Mouse (Mus musculus) adrenal gland, postnatal 10 days (tissue): ENCODE results near the gene Mmp15. TPM values are rescaled to one million over a fixed set of nuclear protein-coding genes. Genes with fewer than 3 reads are reported as not detected.
A peak's percentile ranks its signal among the peaks of the same experiment; 100 is the strongest.

Experiments
- DNase-seq: peaks from one replicate; pipeline ENCODE4 v3.0.0; 2021; ENCODE audit warnings: mixed read lengths
- long read RNA-seq, 2 experiments: library from polyadenylated mRNA; stranded (forward); transcript quantifications; one replicate each; pipeline ENCODE4 v2.0.0; 2021
- total RNA-seq, 2 experiments: library from RNA; stranded (reverse); gene quantifications; 2 replicates each; pipeline ENCODE4 v1.2.3; 2021

The Mmp15 gene
- total RNA-seq = 10 to 100 TPM; 23.0 to 32.7 TPM
- long read RNA-seq, experiment 1, full-length matches to known transcripts = 1 of 29 reads
- long read RNA-seq, experiment 1, partial matches to known transcripts = 28 of 29 reads
- long read RNA-seq, experiment 1, other reads (novel, unspliced or antisense) = 0 of 29 reads
- long read RNA-seq, experiment 2, full-length matches to known transcripts = 18 of 27 reads
- long read RNA-seq, experiment 2, partial matches to known transcripts = 9 of 27 reads
- long read RNA-seq, experiment 2, other reads (novel, unspliced or antisense) = 0 of 27 reads

GRCm38 (mm10) chr8:95352151-95352870 lies at the start of gene Mmp15:
TSS of gene Mmp15 (plus strand) at chr8:95352268.
- DNase-seq = peak; percentile 87

- DNase-seq = peak; percentile 61
Observed at GRCm38 (mm10) chr8:95302410-95302809, 49.7 kb upstream of the Mmp15 start.

- DNase-seq = no peak
Observed at GRCm38 (mm10) chr8:95305526-95305925, 46.5 kb upstream of the Mmp15 start.

GRCm38 (mm10) chr8:95306431-95306830 lies 45.6 kb upstream of the Mmp15 start, which contains the start of gene Cngb1:
TSS of gene Cngb1 (minus strand) at chr8:95306585.
- no peak for DNase-seq

- no peak for DNase-seq
Observed at GRCm38 (mm10) chr8:95310342-95310970, 41.6 kb upstream of the Mmp15 start, which contains the start of gene Tepp. TSS of gene Tepp (plus strand) at chr8:95310566.

- peak; percentile 74 for DNase-seq
Observed at GRCm38 (mm10) chr8:95312836-95313235, 39.2 kb upstream of the Mmp15 start.

- DNase-seq = no peak
Observed at GRCm38 (mm10) chr8:95313857-95314256, 38.2 kb upstream of the Mmp15 start.

- peak; percentile 44 for DNase-seq
Observed at GRCm38 (mm10) chr8:95314707-95315106, 37.4 kb upstream of the Mmp15 start.

- DNase-seq = no peak
Observed at GRCm38 (mm10) chr8:95315350-95315749, 36.7 kb upstream of the Mmp15 start.

GRCm38 (mm10) chr8:95320224-95321139 lies 31.6 kb upstream of the Mmp15 start:
- peak; percentile 75 for DNase-seq

- DNase-seq = no peak
Observed at GRCm38 (mm10) chr8:95323201-95323600, 28.9 kb upstream of the Mmp15 start.

GRCm38 (mm10) chr8:95324646-95325045 lies 27.4 kb upstream of the Mmp15 start:
- DNase-seq = no peak

- DNase-seq = no peak
Observed at GRCm38 (mm10) chr8:95326822-95327221, 25.2 kb upstream of the Mmp15 start.

GRCm38 (mm10) chr8:95327866-95328465 lies 24.1 kb upstream of the Mmp15 start:
- no peak for DNase-seq

GRCm38 (mm10) chr8:95330367-95330766 lies 21.7 kb upstream of the Mmp15 start:
- DNase-seq = no peak

GRCm38 (mm10) chr8:95331156-95331719 lies 20.8 kb upstream of the Mmp15 start:
- no peak for DNase-seq

- peak; percentile 98 for DNase-seq
Observed at GRCm38 (mm10) chr8:95331720-95332436, 20.2 kb upstream of the Mmp15 start, which contains the start of the genes Zfp319 and Usb1. TSS of gene Zfp319 (minus strand) at chr8:95331950. TSS of gene Usb1 (plus strand) at chr8:95332284.

- no peak for DNase-seq
Observed at GRCm38 (mm10) chr8:95332437-95333199, 19.4 kb upstream of the Mmp15 start.

- DNase-seq = no peak
Observed at GRCm38 (mm10) chr8:95335706-95336105, 16.4 kb upstream of the Mmp15 start.

- no peak for DNase-seq
Observed at GRCm38 (mm10) chr8:95336363-95336762, 15.7 kb upstream of the Mmp15 start.
